Mouse (Mus musculus) thymus, adult 2 months (tissue): ENCODE measurements around the gene Insig2.

ENCODE experiments used
- CTCF ChIP-seq: fragments of 200-500 bp; IDR thresholded peaks from 2 replicates; pipeline ENCODE4 v1.5.1; 2012; ENCODE audit warnings: mild to moderate bottlenecking, control low read depth, low read length, moderate library complexity, borderline replicate concordance; ENCODE audit not compliant: control insufficient read depth, poor library complexity, insufficient read depth; ENCODE audit errors: extremely low read depth
- POLR2A ChIP-seq: fragments of 200-500 bp; IDR thresholded peaks from 2 replicates; pipeline ENCODE4 v1.6.1; 2012; ENCODE audit warnings: mild to moderate bottlenecking, low read length, control low read depth, moderate library complexity; ENCODE audit not compliant: control insufficient read depth, poor library complexity, insufficient read depth; ENCODE audit errors: extremely low read depth

- TF ChIP-seq POLR2A (no peak), CTCF (no peak)
Observed at GRCm38 (mm10) chr1:121293571-121293970, 38.8 kb downstream of the Insig2 start.
